Mouse (Mus musculus): Measurements from ENCODE around the gene Trappc3l. TPM values are rescaled to one million over a fixed set of nuclear protein-coding genes. Genes with fewer than 3 reads are reported as not detected.
"Not testable (repeated sequence)": the region's sequence is repeated elsewhere in the genome, so short reads cannot be mapped to it uniquely, and the experiment has no call there.

Trappc3l gene
- polyA plus RNA-seq (2015; fragmentation: Nextera tagmentation; extraction: Ambion mirVana) = 0.25 TPM in 1 of 2 replicates, not detected in the other

DNA sequence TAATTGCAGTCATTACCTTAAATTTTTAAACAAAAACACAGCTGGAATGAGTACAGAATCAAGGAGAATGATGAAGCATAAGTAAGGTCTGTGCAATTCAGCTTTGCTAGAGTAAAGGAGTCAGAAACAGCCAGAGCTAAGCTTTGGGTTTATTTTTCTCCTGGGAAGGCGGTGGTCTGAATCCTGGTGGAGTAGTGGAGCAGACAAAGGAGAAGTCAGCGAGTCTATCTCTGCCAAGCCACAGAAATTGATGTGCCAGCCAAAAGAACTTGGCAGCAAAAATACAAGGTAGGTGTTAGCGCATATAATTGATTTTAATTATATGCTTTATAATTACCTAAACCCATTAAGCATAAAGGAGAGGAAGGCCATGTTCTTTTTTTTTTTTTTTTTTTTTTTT, at the start of gene Trappc3l:
TSS of gene Trappc3l (plus strand) at position 197 of the 400 bp plus-strand sequence.
- H3K27ac ChIP-seq (replicated peaks) = no peak within 1 kb of the TSS
- no peak within 1 kb of the TSS for H3K9ac ChIP-seq
- no peaks in the 10 kb centered on the region for H3K36me3 ChIP-seq
- no peak within 1 kb of the TSS for H3K4me3 ChIP-seq
- no peaks in the 10 kb centered on the region for H3K9me3 ChIP-seq
- H3K4me2 ChIP-seq = peak within 1 kb of the TSS; percentile 18; the same call in 1 of the 2 replicates
- 64% methylated on average over 3 of the region's 3 CpGs for WGBS
- H3K27me3 ChIP-seq = no peaks in the 10 kb centered on the region
- no peak for ATAC-seq (ENCODE audit: low FRiP score, low read depth)
- peaks cover 7% of the 10 kb centered on the region; the same call in 1 of the 2 replicates for H3K4me1 ChIP-seq (replicated peaks)

DNA sequence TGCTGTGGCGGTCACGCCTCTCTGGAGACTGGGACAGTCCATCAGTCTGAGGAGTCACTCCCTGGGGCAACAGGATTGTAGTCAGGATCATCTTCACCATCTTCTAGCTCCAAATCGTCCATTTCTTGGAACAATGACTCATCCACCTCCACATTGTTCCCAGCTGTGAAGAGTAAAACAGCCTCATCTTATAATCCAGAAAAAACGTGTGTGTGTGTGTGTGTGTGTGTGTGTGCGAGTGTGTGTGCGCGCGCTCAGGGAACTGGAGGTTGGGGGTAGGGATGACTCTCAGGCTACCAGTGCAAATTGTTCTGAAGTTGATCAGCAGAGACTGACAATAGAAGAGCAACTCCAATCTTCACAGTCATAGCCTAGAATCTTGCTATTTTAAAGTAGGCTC, 40.7 kb upstream of the Trappc3l start:
- not testable (repeated sequence) for H3K9me3 ChIP-seq; H3K27ac ChIP-seq (replicated peaks); H3K4me3 ChIP-seq; H3K4me1 ChIP-seq (replicated peaks); H3K4me2 ChIP-seq; ATAC-seq (ENCODE audit: low FRiP score, low read depth); H3K27me3 ChIP-seq; H3K9ac ChIP-seq
- 95% methylated on average over 6 of the region's 8 CpGs for WGBS
- peaks cover 77% of the 10 kb centered on the region for H3K36me3 ChIP-seq

DNA sequence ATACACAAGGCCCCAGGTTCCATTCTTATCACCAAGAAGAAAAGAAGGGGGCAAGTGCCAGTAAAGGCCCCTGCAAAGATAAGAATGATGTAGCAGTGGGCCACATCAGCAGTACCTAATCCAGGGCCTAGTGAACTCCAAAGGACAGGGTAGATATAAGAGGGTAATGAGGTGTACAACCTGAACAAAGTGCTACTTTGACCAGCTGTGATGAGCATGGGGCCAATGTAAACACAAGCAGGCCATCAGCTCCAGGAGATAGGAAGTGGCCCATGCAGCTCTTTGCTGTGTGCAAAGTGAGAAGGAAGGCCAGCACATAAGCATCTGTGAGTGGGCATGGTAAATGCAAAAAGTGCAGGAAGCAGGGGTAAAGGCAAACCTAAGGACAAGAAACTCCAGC, 39.0 kb upstream of the Trappc3l start:
- ATAC-seq (ENCODE audit: low FRiP score, low read depth) = no peak
- Histone ChIP-seq H3K9ac (no peak overlapping the region), H3K4me2 (no peak overlapping the region), H3K4me1 (replicated peaks) (no peaks in the 10 kb centered on the region), H3K27ac (replicated peaks) (no peak overlapping the region), H3K9me3 (no peaks in the 10 kb centered on the region), H3K27me3 (no peaks in the 10 kb centered on the region), H3K4me3 (no peak overlapping the region), H3K36me3 (peaks cover 76% of the 10 kb centered on the region)

DNA sequence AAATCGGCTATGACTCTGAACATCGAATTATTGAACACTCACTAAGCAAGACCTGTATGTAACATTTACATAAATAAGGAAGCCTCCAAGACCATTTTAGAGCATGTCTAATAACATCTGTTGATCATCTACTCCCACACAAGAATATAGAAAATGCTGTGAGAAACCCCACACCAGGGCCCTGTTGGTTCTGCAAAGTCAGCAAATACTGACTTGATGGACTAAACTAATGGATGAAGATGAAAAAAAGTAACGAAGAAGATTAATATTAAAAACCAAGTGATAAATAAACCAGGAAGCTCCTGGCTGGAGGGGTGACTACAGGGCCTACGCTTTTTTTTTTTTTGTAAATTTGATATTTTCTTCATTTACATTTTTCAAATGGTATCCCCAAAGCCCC, 24.8 kb upstream of the Trappc3l start:
- H3K36me3 ChIP-seq = peaks cover 21% of the 10 kb centered on the region
- H3K27ac ChIP-seq (replicated peaks) = no peak overlapping the region
- no peaks in the 10 kb centered on the region for H3K9me3 ChIP-seq
- H3K9ac ChIP-seq = no peak overlapping the region
- no peak for ATAC-seq (ENCODE audit: low FRiP score, low read depth)
- H3K27me3 ChIP-seq = no peaks in the 10 kb centered on the region
- H3K4me1 ChIP-seq (replicated peaks) = peaks cover 6% of the 10 kb centered on the region
- 94% methylated on average over 4 of the region's 4 CpGs for WGBS
- H3K4me3 ChIP-seq = no peak overlapping the region
- H3K4me2 ChIP-seq = no peak overlapping the region

DNA sequence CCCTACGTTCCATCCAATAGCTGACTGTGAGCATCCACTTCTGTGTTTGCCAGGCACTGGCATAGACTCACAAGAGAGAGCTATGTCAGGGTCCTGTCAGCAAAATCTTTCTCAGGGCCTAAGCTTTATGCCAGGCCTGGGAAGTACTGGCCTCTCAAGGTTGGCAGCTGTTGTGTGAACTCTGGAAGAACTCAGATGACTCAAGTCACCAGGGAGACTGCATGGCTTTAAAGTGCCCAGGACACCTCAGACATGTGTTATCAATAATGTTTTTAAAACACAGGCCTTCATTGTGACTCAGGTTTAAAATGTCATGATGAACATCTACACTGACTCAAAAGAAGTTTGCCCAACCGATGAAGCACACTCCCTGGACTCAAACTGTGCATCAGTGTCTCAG, 24.2 kb upstream of the Trappc3l start:
- 80% methylated on average over 2 of the region's 2 CpGs for WGBS

DNA sequence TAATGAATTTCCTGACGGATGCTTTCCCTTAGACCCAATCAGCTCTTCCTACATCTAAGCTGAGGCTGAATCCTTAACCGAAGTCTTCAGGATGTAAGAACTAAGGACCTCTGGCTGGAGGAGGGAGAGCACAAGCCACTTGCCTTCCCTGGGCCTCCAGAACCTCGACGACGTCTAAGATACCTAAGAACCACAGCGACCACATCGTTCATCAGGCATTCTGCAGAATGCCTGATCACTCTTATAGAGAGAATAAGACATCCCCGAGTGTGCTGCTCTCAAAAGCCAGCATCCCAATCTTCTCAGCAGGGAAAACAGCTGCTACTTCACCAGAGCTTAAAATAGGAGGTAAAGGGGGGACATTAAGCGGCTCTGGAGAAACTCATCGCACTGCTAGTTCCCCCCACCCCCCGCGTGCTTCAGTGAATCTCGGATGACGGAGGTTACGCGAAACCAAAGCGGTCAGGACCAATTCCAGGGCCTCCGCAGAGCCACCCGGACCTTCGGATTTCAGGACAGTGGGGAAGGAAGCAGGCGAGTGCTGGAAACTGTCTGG, 18.6 kb upstream of the Trappc3l start:
- Histone ChIP-seq H3K27ac (replicated peaks) (peak overlapping the region; percentile 91), H3K9me3 (no peaks in the 10 kb centered on the region), H3K4me2 (peak overlapping the region; percentile 63), H3K4me3 (peak overlapping the region; percentile 97), H3K4me1 (replicated peaks) (peaks cover 26% of the 10 kb centered on the region), H3K36me3 (peaks cover 6% of the 10 kb centered on the region; the same call in 1 of the 2 replicates), H3K27me3 (no peaks in the 10 kb centered on the region), H3K9ac (peak overlapping the region; percentile 97)
- no peak for ATAC-seq (ENCODE audit: low FRiP score, low read depth)
- under 1% methylated on average over 21 of the region's 21 CpGs for WGBS

More for the DNA sequence above, 24.2 kb upstream of the Trappc3l start:
- Histone ChIP-seq H3K36me3 (peaks cover 15% of the 10 kb centered on the region), H3K27me3 (no peaks in the 10 kb centered on the region), H3K9ac (no peak overlapping the region), H3K27ac (replicated peaks) (no peak overlapping the region), H3K4me3 (no peak overlapping the region), H3K4me2 (no peak overlapping the region), H3K9me3 (no peaks in the 10 kb centered on the region), H3K4me1 (replicated peaks) (peaks cover 13% of the 10 kb centered on the region)
- no peak for ATAC-seq (ENCODE audit: low FRiP score, low read depth)

DNA sequence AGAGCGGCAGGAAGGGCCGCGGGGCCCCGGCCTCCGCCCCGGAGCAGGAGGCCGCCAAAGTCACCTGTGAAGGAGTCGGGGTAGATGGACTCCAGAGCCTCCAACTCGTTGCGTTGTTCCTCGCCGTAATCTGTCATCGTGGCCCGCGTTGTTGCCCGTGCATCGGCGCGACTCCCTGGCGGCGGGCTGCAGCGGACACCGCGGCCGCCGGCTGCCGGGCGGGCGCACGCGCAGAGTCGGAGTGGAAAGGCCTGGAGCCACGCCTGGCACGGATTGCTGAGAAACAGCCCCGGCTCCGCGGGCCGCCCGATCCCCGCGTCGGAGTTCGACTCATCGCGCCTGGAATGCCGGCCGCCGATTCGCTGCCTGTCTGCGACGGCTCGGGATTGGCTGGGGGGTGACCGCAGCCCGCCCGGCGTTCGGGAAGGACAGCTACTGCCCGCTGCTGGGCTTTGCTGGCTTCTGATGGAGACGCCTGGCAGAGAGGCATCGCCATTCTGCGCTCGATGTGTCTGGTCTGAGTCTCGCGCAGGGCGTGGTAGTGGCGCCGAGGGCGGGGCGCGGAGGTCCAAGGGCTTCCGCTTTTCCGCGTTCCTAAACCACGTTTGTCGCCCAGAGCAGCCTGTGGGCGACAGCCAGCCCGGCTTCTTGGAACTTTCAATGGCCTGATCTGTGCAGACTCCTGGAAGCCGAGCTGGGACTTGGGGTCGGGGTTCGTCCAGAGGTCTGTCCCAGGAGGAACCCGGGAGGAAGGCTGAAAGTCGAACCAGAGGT, 17.9 kb upstream of the Trappc3l start, which contains the start of gene Rwdd1:
TSS of gene Rwdd1 (minus strand) at position 323 of the 774 bp plus-strand sequence.
- Histone ChIP-seq H3K27ac (replicated peaks) (peak within 1 kb of the TSS; percentile 91), H3K4me3 (peak within 1 kb of the TSS; percentile 97), H3K27me3 (no peaks in the 10 kb centered on the region), H3K4me1 (replicated peaks) (peaks cover 26% of the 10 kb centered on the region), H3K9me3 (no peaks in the 10 kb centered on the region), H3K4me2 (peak within 1 kb of the TSS; percentile 63), H3K36me3 (peaks cover 6% of the 10 kb centered on the region; the same call in 1 of the 2 replicates), H3K9ac (peak within 1 kb of the TSS; percentile 97)
- ATAC-seq (ENCODE audit: low FRiP score, low read depth) = peak; percentile 100
- WGBS = under 1% methylated on average over 82 of the region's 82 CpGs

DNA sequence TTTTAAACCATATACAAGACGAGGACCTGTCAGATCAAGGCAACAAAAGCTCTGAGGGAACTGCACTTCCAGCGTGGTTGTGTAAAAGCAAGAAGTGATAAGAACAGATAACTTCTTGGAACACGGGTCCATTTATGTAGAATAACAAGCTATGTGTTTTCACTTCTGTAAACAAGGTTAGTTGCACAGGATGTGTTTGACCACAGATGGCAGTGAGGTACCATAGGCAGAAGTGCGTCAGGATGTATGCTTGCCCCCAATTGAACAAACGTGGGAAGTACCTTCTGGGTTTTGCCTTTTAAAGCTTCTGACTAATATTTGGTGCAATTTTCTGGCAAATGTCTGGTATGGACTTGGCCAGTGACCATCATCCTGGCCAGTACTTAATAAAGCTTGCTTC, 7.1 kb upstream of the Trappc3l start:
- Histone ChIP-seq H3K4me2 (no peak overlapping the region), H3K27me3 (no peaks in the 10 kb centered on the region)
- WGBS = 83% methylated on average over 5 of the region's 5 CpGs

DNA sequence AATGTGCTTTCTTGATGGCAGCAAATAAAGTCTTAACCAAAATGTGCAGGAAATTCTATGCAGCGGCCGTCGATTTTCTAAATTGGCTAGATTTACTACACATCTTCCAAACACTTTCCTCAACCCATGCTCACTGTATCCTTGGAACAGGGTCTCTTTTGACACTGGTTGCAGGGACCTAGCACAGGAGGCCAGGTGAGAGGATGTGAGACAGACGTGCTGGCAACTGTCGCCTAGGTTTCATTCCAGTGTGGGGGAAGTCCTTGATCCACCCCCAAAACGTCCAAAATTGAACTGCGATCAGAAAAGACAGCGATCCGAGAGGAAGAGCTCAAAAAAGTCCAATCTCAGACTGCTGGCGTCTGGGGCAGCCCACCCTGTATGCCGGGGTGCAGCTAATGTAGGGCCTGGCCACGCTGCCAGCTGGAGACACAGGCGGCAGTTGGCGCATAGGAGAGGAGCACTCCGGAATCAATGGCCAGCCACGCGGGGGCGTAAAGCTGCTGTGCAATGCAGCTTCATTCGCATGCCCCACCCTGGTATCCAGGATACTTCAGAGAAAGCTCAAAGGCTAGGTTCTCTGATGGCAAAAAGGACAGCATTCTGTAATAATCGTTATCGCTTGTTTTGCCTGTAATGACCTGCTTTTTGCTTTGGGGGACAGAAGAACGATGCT, 3.6 kb upstream of the Trappc3l start:
- Histone ChIP-seq H3K36me3 (no peaks in the 10 kb centered on the region), H3K9me3 (no peaks in the 10 kb centered on the region), H3K9ac (peak overlapping the region; percentile 31; the same call in 1 of the 2 replicates), H3K27me3 (no peaks in the 10 kb centered on the region), H3K4me2 (peak overlapping the region; percentile 51), H3K27ac (replicated peaks) (no peak overlapping the region), H3K4me3 (peak overlapping the region; percentile 25), H3K4me1 (replicated peaks) (peaks cover 7% of the 10 kb centered on the region; the same call in 1 of the 2 replicates)
- 21% methylated on average over 22 of the region's 22 CpGs for WGBS
- ATAC-seq (ENCODE audit: low FRiP score, low read depth) = peak; percentile 94

More for the DNA sequence above, 7.1 kb upstream of the Trappc3l start:
- Histone ChIP-seq H3K9me3 (no peaks in the 10 kb centered on the region), H3K27ac (replicated peaks) (no peak overlapping the region), H3K36me3 (no peaks in the 10 kb centered on the region), H3K4me1 (replicated peaks) (peaks cover 7% of the 10 kb centered on the region; the same call in 1 of the 2 replicates), H3K9ac (no peak overlapping the region), H3K4me3 (no peak overlapping the region)
- ATAC-seq (ENCODE audit: low FRiP score, low read depth) = no peak

DNA sequence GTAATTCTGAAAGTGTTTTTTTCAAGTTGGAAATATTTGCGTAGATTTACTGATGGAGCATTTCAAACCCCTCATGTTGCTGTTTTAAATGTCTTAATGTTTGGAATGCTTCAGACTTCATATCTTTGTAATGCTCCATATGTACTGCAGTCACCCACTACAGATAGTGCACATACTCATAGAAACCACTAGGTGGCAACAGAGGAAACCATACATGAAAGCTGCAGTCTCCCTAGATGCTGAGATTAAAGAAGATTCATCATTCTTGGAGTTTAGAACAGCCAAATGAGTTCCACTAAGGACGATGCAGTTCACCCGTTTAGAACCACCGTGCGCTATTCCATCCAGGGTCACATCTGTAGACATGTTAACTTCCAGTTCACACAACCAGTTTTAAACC, 810 bp upstream of the Trappc3l start:
- no peak overlapping the region for H3K9ac ChIP-seq
- ATAC-seq (ENCODE audit: low FRiP score, low read depth) = peak; percentile 83
- H3K27me3 ChIP-seq = no peaks in the 10 kb centered on the region
- H3K4me1 ChIP-seq (replicated peaks) = peaks cover 7% of the 10 kb centered on the region; the same call in 1 of the 2 replicates
- 15% methylated on average over 5 of the region's 5 CpGs for WGBS
- no peaks in the 10 kb centered on the region for H3K9me3 ChIP-seq
- H3K4me2 ChIP-seq = peak overlapping the region; percentile 18; the same call in 1 of the 2 replicates
- no peak overlapping the region for H3K27ac ChIP-seq (replicated peaks)
- no peak overlapping the region for H3K4me3 ChIP-seq
- H3K36me3 ChIP-seq = no peaks in the 10 kb centered on the region

DNA sequence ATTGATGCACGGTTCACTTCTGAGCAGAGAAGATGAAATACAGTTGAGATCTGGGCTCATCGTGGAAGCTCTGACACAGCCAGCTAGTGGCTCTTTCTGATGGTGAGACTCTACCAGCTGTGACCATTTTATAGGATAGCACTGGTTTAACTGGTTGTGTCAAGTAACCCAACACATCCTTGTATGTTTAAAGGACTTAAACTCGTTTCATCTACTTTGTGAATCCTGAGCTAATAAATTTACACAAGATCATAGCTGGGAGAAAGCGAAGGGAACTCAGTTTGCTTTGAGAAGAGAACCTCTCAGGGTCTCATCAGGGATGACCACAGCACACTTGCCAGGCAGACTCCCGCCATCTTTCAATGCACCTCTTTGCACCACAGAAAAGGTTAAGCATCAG, 6.8 kb downstream of the Trappc3l start, which contains the start of gene Calhm4:
TSS of gene Calhm4 (minus strand) at position 101 of the 400 bp plus-strand sequence.
- no peaks in the 10 kb centered on the region for H3K27me3 ChIP-seq
- H3K9ac ChIP-seq = no peak within 1 kb of the TSS
- no peaks in the 10 kb centered on the region for H3K36me3 ChIP-seq
- no peak within 1 kb of the TSS for H3K27ac ChIP-seq (replicated peaks)
- ATAC-seq (ENCODE audit: low FRiP score, low read depth) = no peak
- no peaks in the 10 kb centered on the region for H3K4me1 ChIP-seq (replicated peaks)
- H3K4me2 ChIP-seq = no peak within 1 kb of the TSS
- no peaks in the 10 kb centered on the region for H3K9me3 ChIP-seq
- H3K4me3 ChIP-seq = no peak within 1 kb of the TSS
- 90% methylated on average over 5 of the region's 5 CpGs for WGBS

DNA sequence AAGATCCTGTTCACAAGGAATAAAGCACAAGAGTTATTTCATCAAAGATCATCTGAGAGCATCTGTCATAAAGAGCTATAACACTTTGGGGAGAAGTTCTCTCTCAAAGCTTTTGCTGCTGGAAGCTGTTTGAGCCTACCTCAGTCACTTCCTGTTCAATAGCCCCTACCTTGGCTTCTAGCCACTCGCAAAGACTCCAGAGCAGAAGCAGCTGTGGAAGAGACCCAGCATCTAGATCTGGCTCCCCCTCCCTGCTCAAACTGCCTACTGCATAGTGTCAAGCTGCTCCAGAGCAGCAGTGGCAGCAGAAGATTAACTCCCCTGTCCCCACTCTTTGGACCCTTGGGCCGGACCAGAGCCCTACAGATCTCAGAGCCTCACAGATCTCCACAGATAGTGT, 16.6 kb downstream of the Trappc3l start:
- Histone ChIP-seq H3K4me2 (no peak overlapping the region), H3K27me3 (no peaks in the 10 kb centered on the region), H3K4me1 (replicated peaks) (no peaks in the 10 kb centered on the region), H3K36me3 (no peaks in the 10 kb centered on the region), H3K27ac (replicated peaks) (no peak overlapping the region), H3K9me3 (no peaks in the 10 kb centered on the region), H3K4me3 (no peak overlapping the region), H3K9ac (no peak overlapping the region)
- ATAC-seq (ENCODE audit: low FRiP score, low read depth) = no peak
- WGBS = 87% methylated on average over 2 of the region's 2 CpGs
